Mouse (Mus musculus) heart, embryonic 11.5 days (tissue): ENCODE results near the gene Chrdl1. TPM values are rescaled to one million over a fixed set of nuclear protein-coding genes. Genes with fewer than 3 reads are reported as not detected.

Experiments
- ATAC-seq: fragments of 200-750 bp; cut with Nextera tagmentation; replicated peaks from 2 replicates; pipeline ENCODE4 v1.8.0; 2017; ENCODE audit warnings: moderate library complexity; ENCODE audit not compliant: insufficient number of reproducible peaks, low FRiP score, low TSS enrichment
- H3K27ac ChIP-seq: fragments of 300-500 bp; sonication (generic); 2 replicates; pipeline ENCODE4 v1.5.1; 2014; ENCODE audit warnings: mild to moderate bottlenecking, low read depth, low read length
- H3K27me3 ChIP-seq: fragments of 300-500 bp; sonication (generic); 2 replicates; pipeline ENCODE4 v1.6.1; 2014; ENCODE audit warnings: mild to moderate bottlenecking, low read length, mixed read lengths; ENCODE audit not compliant: control insufficient read depth, insufficient read depth
- H3K36me3 ChIP-seq: fragments of 300-500 bp; sonication (generic); 2 replicates; pipeline ENCODE4 v1.6.1; 2014; ENCODE audit warnings: mild to moderate bottlenecking, low read length, moderate library complexity, mixed read lengths; ENCODE audit not compliant: control insufficient read depth, insufficient read depth
- H3K4me1 ChIP-seq: fragments of 300-500 bp; sonication (generic); 2 replicates; pipeline ENCODE4 v1.6.1; 2014; ENCODE audit warnings: low read length; ENCODE audit not compliant: control insufficient read depth, insufficient read depth
- H3K4me2 ChIP-seq: fragments of 300-500 bp; sonication (generic); 2 replicates; pipeline ENCODE4 v1.6.1; 2014; ENCODE audit warnings: mild to moderate bottlenecking, moderate library complexity
- H3K4me3 ChIP-seq: fragments of 300-500 bp; sonication (generic); 2 replicates; pipeline ENCODE4 v1.5.1; 2014; ENCODE audit warnings: low read depth, low read length
- H3K9ac ChIP-seq: fragments of 300-500 bp; sonication (generic); 2 replicates; pipeline ENCODE4 v1.6.1; 2014; ENCODE audit warnings: mild to moderate bottlenecking, low read depth, low read length, moderate library complexity
- H3K9me3 ChIP-seq: fragments of 300-500 bp; sonication (generic); replicated peaks from 2 replicates; pipeline ENCODE4 v1.6.1; 2016; ENCODE audit warnings: low read length; ENCODE audit not compliant: control insufficient read depth
- WGBS: fragments of 180-500 bp; shearing (Covaris S2); extraction: QIAGEN DNeasy Blood & Tissue Kit; methylation state at CpG from one replicate; pipeline ENCODE4 v1.1.7; 2014; ENCODE audit not compliant: insufficient replicate concordance; 5-methylcytosine and 5-hydroxymethylcytosine counted together
- polyA plus RNA-seq: library from polyadenylated mRNA; unstranded; fragments of >200 nt; fragmentation: Nextera tagmentation; extraction: Ambion mirVana; gene quantifications from 2 replicates; pipeline ENCODE4 v1.2.1, GENCODE M21; 2014

Chrdl1 gene
- polyA plus RNA-seq, result 1.4 and 2.3 TPM in 2 replicates

GRCm38 (mm10) chrX:143393791-143394369 lies at the start of gene Chrdl1:
TSS of gene Chrdl1 (minus strand) at chrX:143394262.
- WGBS, result 12% methylated on average over 35 of the region's 37 CpGs
- no peak for ATAC-seq
- H3K9ac ChIP-seq, result 0 out of 2 replicates have a peak within 1 kb of the TSS, but pooled peaks have one; percentile 34

GRCm38 (mm10) chrX:143442638-143443037 lies 48.6 kb upstream of the Chrdl1 start:
- Histone ChIP-seq H3K4me3 (no peak overlapping the region), H3K27ac (no peak overlapping the region), H3K36me3 (no peaks in the 10 kb centered on the region), H3K9ac (no peak overlapping the region), H3K27me3 (peaks cover 8% of the 10 kb centered on the region; the same call in 1 of the 2 replicates), H3K4me1 (no peaks in the 10 kb centered on the region), H3K9me3 (no peaks in the 10 kb centered on the region), H3K4me2 (no peak overlapping the region)
- 50% methylated on average over 4 of the region's 4 CpGs for WGBS
- ATAC-seq, result no peak

More at GRCm38 (mm10) chrX:143393791-143394369, at the start of gene Chrdl1:
- H3K9me3 ChIP-seq, result no peaks in the 10 kb centered on the region
- no peaks in the 10 kb centered on the region for H3K4me1 ChIP-seq
- H3K36me3 ChIP-seq, result no peaks in the 10 kb centered on the region
- peak within 1 kb of the TSS; percentile 35 for H3K4me3 ChIP-seq
- peak within 1 kb of the TSS; percentile 60 for H3K4me2 ChIP-seq
- peaks cover 30% of the 10 kb centered on the region for H3K27me3 ChIP-seq
- H3K27ac ChIP-seq, result no peak within 1 kb of the TSS

GRCm38 (mm10) chrX:143404601-143405000 lies 10.5 kb upstream of the Chrdl1 start:
- WGBS, result 66% methylated on average over 2 of the region's 2 CpGs
- no peaks in the 10 kb centered on the region for H3K4me1 ChIP-seq
- no peak overlapping the region for H3K4me3 ChIP-seq
- no peak overlapping the region for H3K4me2 ChIP-seq
- no peaks in the 10 kb centered on the region for H3K36me3 ChIP-seq
- ATAC-seq, result no peak
- H3K27me3 ChIP-seq, result no peaks in the 10 kb centered on the region
- no peak overlapping the region for H3K9ac ChIP-seq
- H3K27ac ChIP-seq, result no peak overlapping the region
- no peaks in the 10 kb centered on the region for H3K9me3 ChIP-seq

- Histone ChIP-seq H3K9me3 (no peaks in the 10 kb centered on the region), H3K27me3 (no peaks in the 10 kb centered on the region), H3K4me2 (no peak overlapping the region), H3K36me3 (no peaks in the 10 kb centered on the region), H3K4me1 (no peaks in the 10 kb centered on the region), H3K4me3 (no peak overlapping the region), H3K9ac (no peak overlapping the region), H3K27ac (no peak overlapping the region)
- no peak for ATAC-seq
- WGBS, result 70% methylated on average over 4 of the region's 4 CpGs
Observed at GRCm38 (mm10) chrX:143366256-143366959, 27.7 kb downstream of the Chrdl1 start.

- Histone ChIP-seq H3K4me1 (no peaks in the 10 kb centered on the region), H3K27ac (no peak overlapping the region), H3K9me3 (no peaks in the 10 kb centered on the region), H3K4me2 (no peak overlapping the region), H3K4me3 (no peak overlapping the region), H3K9ac (no peak overlapping the region), H3K36me3 (no peaks in the 10 kb centered on the region), H3K27me3 (peaks cover 22% of the 10 kb centered on the region)
- no peak for ATAC-seq
- WGBS, result 56% methylated on average over 5 of the region's 5 CpGs
Observed at GRCm38 (mm10) chrX:143347227-143347626, 46.8 kb downstream of the Chrdl1 start.

- ATAC-seq, result no peak
- H3K4me1 ChIP-seq, result no peaks in the 10 kb centered on the region
- no peak overlapping the region for H3K27ac ChIP-seq
- no peaks in the 10 kb centered on the region for H3K36me3 ChIP-seq
- H3K4me3 ChIP-seq, result no peak overlapping the region
- H3K27me3 ChIP-seq, result peaks cover 22% of the 10 kb centered on the region
- 63% methylated on average over 3 of the region's 3 CpGs for WGBS
- H3K4me2 ChIP-seq, result no peak overlapping the region
- no peak overlapping the region for H3K9ac ChIP-seq
- H3K9me3 ChIP-seq, result no peaks in the 10 kb centered on the region
Observed at GRCm38 (mm10) chrX:143346739-143347138, 47.3 kb downstream of the Chrdl1 start.

GRCm38 (mm10) chrX:143344509-143345495 lies 49.3 kb downstream of the Chrdl1 start:
- no peak for ATAC-seq

GRCm38 (mm10) chrX:143338156-143338555 lies 55.9 kb downstream of the Chrdl1 start:
- no peak for ATAC-seq
- 63% methylated on average over 4 of the region's 4 CpGs for WGBS
- Histone ChIP-seq H3K4me3 (no peak overlapping the region), H3K36me3 (no peaks in the 10 kb centered on the region), H3K27me3 (peaks cover 15% of the 10 kb centered on the region), H3K27ac (no peak overlapping the region), H3K9ac (no peak overlapping the region), H3K4me1 (no peaks in the 10 kb centered on the region), H3K9me3 (no peaks in the 10 kb centered on the region), H3K4me2 (no peak overlapping the region)

More at GRCm38 (mm10) chrX:143344509-143345495, 49.3 kb downstream of the Chrdl1 start:
- Histone ChIP-seq H3K4me2 (no peak overlapping the region), H3K9me3 (no peaks in the 10 kb centered on the region), H3K27me3 (peaks cover 19% of the 10 kb centered on the region), H3K4me3 (no peak overlapping the region), H3K27ac (no peak overlapping the region), H3K4me1 (no peaks in the 10 kb centered on the region), H3K36me3 (no peaks in the 10 kb centered on the region), H3K9ac (no peak overlapping the region)
- WGBS, result 45% methylated on average over 5 of the region's 5 CpGs
